Mouse (Mus musculus): ENCODE data around the gene Sh2b2.
A peak's percentile ranks its signal among the peaks of the same experiment; 100 is the strongest.

DNA sequence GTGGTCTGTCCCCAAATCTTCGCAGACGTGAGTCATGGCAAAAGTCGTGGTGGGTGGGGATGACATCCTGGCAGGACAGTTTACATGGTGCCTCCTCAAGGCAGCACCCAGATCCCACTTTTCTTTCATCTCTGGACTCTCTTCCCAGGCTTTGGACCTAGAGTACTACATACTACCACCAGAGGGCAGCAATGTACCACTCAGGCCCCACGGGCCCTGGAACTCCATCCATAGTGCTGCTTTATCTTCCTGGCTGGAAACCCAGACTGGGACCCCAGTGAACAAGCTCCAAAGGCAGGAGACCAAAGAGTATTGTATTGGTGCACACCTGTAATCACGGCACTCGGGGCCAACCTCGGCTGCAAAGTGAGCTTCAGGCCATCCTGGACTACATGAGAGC lies 44.5 kb downstream of the Sh2b2 start:
- TF ChIP-seq POLR2A (IDR thresholded peaks at IDR 0.05; ENCODE audit: borderline replicate concordance, low read depth, low read length): no peak
- TF ChIP-seq CTCF (IDR thresholded peaks at IDR 0.05; ENCODE audit: low read depth, low read length): peak; percentile 98

Measured in bone marrow macrophage, adult 2 months (primary cell).